In genomic region chr2:74703720-74704392, GRCm38 (mm10) we compare ENCODE assay signal across 14 mouse cellular contexts. TPM values are rescaled to one million over a fixed set of nuclear protein-coding genes. Genes with fewer than 3 reads are reported as not detected.
DNase-seq lines count a peak whose midpoint lies in the region; ATAC-seq and TF ChIP-seq lines count a peak whose summit lies in the region.
"Had no signal": no experiment of that assay in that cellular context is flagged by ENCODE, and none has a peak within 500 bp of the region (broad histone marks: within the 10 kb centered on the region; RNA-seq: fewer than 3 reads in every experiment).

No protein-coding gene starts in this region.

- no peaks in the 10 kb centered on the region for H3K36me3 ChIP-seq in hindbrain, embryonic 10.5 days
- H3K36me3 ChIP-seq in hindbrain, embryonic 16.5 days (ENCODE audit: control insufficient read depth, insufficient read depth, low read length) = no peaks in the 10 kb centered on the region
- no peaks in the 10 kb centered on the region for H3K36me3 ChIP-seq in kidney, embryonic 14.5 days (ENCODE audit: control insufficient read depth, insufficient read depth, low read length)
- H3K36me3 ChIP-seq in limb, embryonic 15.5 days = peaks cover 4% of the 10 kb centered on the region; the same call in 1 of the 2 replicates
- H3K36me3 ChIP-seq: liver, embryonic 15.5 days had no signal

- H3K4me3 ChIP-seq in hindbrain, embryonic 10.5 days = no peak overlapping the region
- no peak overlapping the region for H3K4me3 ChIP-seq in hindbrain, embryonic 16.5 days (ENCODE audit: low read length)
- H3K4me3 ChIP-seq in embryonic fibroblast, embryonic 13.5 days (ENCODE audit: insufficient read depth, low read length) = peak overlapping the region; percentile 33; the same call in 1 of the 2 replicates
- H3K4me3 ChIP-seq in kidney, embryonic 14.5 days (ENCODE audit: low read length) = peak overlapping the region; percentile 79
- peak overlapping the region; percentile 61 for H3K4me3 ChIP-seq in limb, embryonic 15.5 days
- no peak overlapping the region for H3K4me3 ChIP-seq in lung, adult 2 months (replicated peaks; ENCODE audit: extremely low read depth, low read depth, low read length)

- H3K27ac ChIP-seq in hindbrain, embryonic 10.5 days = no peak overlapping the region
- no peak overlapping the region for H3K27ac ChIP-seq in hindbrain, embryonic 16.5 days (ENCODE audit: low read depth, low read length)
- peak overlapping the region; percentile 41; the same call in 1 of the 2 replicates for H3K27ac ChIP-seq in embryonic fibroblast, embryonic 13.5 days (ENCODE audit: insufficient read depth, low read length)
- peak overlapping the region; percentile 100 for H3K27ac ChIP-seq in kidney, embryonic 14.5 days (ENCODE audit: low read depth, low read length)
- peak overlapping the region; percentile 83; the same call in 1 of the 2 replicates for H3K27ac ChIP-seq in limb, embryonic 15.5 days
- H3K27ac ChIP-seq: liver, embryonic 15.5 days had no signal

- H3K4me1 ChIP-seq in hindbrain, embryonic 10.5 days (replicated peaks) = peaks cover 17% of the 10 kb centered on the region
- peaks cover 10% of the 10 kb centered on the region for H3K4me1 ChIP-seq in hindbrain, embryonic 16.5 days (ENCODE audit: control insufficient read depth, insufficient read depth, low read depth, low read length)
- no peaks in the 10 kb centered on the region for H3K4me1 ChIP-seq in embryonic fibroblast, embryonic 13.5 days (ENCODE audit: control insufficient read depth, insufficient read depth, low read length)
- peaks cover 27% of the 10 kb centered on the region; the same call in 1 of the 2 replicates for H3K4me1 ChIP-seq in kidney, embryonic 14.5 days (ENCODE audit: control insufficient read depth, insufficient read depth, low read length)
- peaks cover 39% of the 10 kb centered on the region for H3K4me1 ChIP-seq in limb, embryonic 15.5 days
- no peaks in the 10 kb centered on the region for H3K4me1 ChIP-seq in lung, adult 2 months (ENCODE audit: control insufficient read depth, insufficient read depth, low read length)

- H3K9ac ChIP-seq in hindbrain, embryonic 16.5 days (ENCODE audit: low read depth, low read length) = no peak overlapping the region
- H3K9ac ChIP-seq in kidney, embryonic 14.5 days (ENCODE audit: low read depth, low read length) = peak overlapping the region; percentile 100
- H3K9ac ChIP-seq in limb, embryonic 15.5 days = no peak overlapping the region
- H3K9ac ChIP-seq: liver, embryonic 15.5 days had no signal

- WGBS in hindbrain, embryonic 10.5 days = 1% methylated on average over 26 of the region's 26 CpGs
- 4% methylated on average over 26 of the region's 26 CpGs for WGBS in hindbrain, embryonic 16.5 days
- WGBS in kidney, embryonic 14.5 days = 4% methylated on average over 26 of the region's 26 CpGs
- 10% methylated on average over 26 of the region's 26 CpGs for WGBS in limb, embryonic 15.5 days
- WGBS in lung, adult 2 months = 8% methylated on average over 26 of the region's 26 CpGs

- no peaks in the 10 kb centered on the region for H3K9me3 ChIP-seq in hindbrain, embryonic 10.5 days
- H3K9me3 ChIP-seq in hindbrain, embryonic 16.5 days (ENCODE audit: control insufficient read depth, low read length) = no peaks in the 10 kb centered on the region
- H3K9me3 ChIP-seq in kidney, embryonic 14.5 days (ENCODE audit: control insufficient read depth, low read length) = no peaks in the 10 kb centered on the region
- no peaks in the 10 kb centered on the region for H3K9me3 ChIP-seq in limb, embryonic 15.5 days
- H3K9me3 ChIP-seq: liver, embryonic 15.5 days; megakaryocyte, embryonic 14.5 days had no signal

- no peak; the same call in 1 of the 2 replicates for ATAC-seq in hindbrain, embryonic 16.5 days
- ATAC-seq in kidney, embryonic 14.5 days (ENCODE audit: low FRiP score, low TSS enrichment) = peak; percentile 16; the same call in 1 of the 2 replicates
- ATAC-seq in limb, embryonic 15.5 days (ENCODE audit: insufficient number of reproducible peaks, low FRiP score, low TSS enrichment, low read depth) = peak; percentile 15; the same call in 1 of the 2 replicates
- ATAC-seq in cerebellum, adult (ENCODE audit: insufficient number of reproducible peaks, low FRiP score, low TSS enrichment) = no peak

- TF ChIP-seq CTCF in embryonic fibroblast, embryonic 13.5 days (IDR thresholded peaks at IDR 0.05; ENCODE audit: borderline replicate concordance, insufficient read depth, low read length) = no peak
- TF ChIP-seq CTCF in lung, adult 2 months (IDR thresholded peaks at IDR 0.05; ENCODE audit: insufficient read depth, low read length) = no peak

- DNase-seq in hindbrain, embryonic 10.5 days (ENCODE audit: low spot score) = peak; percentile 57
- DNase-seq in left cerebral cortex, adult 9 months (ENCODE audit: low spot score in 2 of 2) = no peak
- no peak for DNase-seq in lung, adult 2 months
- DNase-seq: thymus, adult 2 months had no signal

- no peak; the same call in 1 of the 2 replicates for TF ChIP-seq POLR2A in embryonic fibroblast, embryonic 13.5 days (IDR thresholded peaks at IDR 0.05; ENCODE audit: low read depth, low read length)
- no peak for TF ChIP-seq POLR2A in lung, adult 2 months (IDR thresholded peaks at IDR 0.05; ENCODE audit: borderline replicate concordance, extremely low read depth, low read depth, low read length)

- peaks cover 100% of the 10 kb centered on the region for H3K27me3 ChIP-seq in hindbrain, embryonic 10.5 days (ENCODE audit: insufficient read depth, poor library complexity, severe bottlenecking)
- H3K27me3 ChIP-seq in hindbrain, embryonic 16.5 days (replicated peaks; ENCODE audit: control insufficient read depth, insufficient read depth, low read length) = peaks cover 47% of the 10 kb centered on the region
- no peaks in the 10 kb centered on the region for H3K27me3 ChIP-seq in kidney, embryonic 14.5 days (ENCODE audit: control insufficient read depth, insufficient read depth, low read length)
- peaks cover 88% of the 10 kb centered on the region for H3K27me3 ChIP-seq in limb, embryonic 15.5 days

- H3K4me2 ChIP-seq in hindbrain, embryonic 16.5 days (ENCODE audit: low read length) = no peak overlapping the region
- peak overlapping the region; percentile 56 for H3K4me2 ChIP-seq in kidney, embryonic 14.5 days (replicated peaks; ENCODE audit: low read depth, low read length)
- peak overlapping the region; percentile 90; the same call in 1 of the 2 replicates for H3K4me2 ChIP-seq in limb, embryonic 15.5 days

RNA-seq across cellular contexts. Expression of gene Hoxd8, which starts 0.6 kb away (rescaled TPM):
- not detected in 2 replicates for polyA plus RNA-seq in hindbrain, embryonic 10.5 days (2016; fragmentation: Nextera tagmentation; extraction: Ambion mirVana)
- polyA plus RNA-seq in hindbrain, embryonic 16.5 days (2015; fragmentation: Nextera tagmentation; extraction: Ambion mirVana) = 0.66 and 1.1 TPM in 2 replicates
- polyA plus RNA-seq in embryonic fibroblast, embryonic 13.5 days (2011; ENCODE audit: insufficient read length, low read depth, missing spikeins) = 9.9 and 16.5 TPM in 2 replicates
- 45.0 and 45.2 TPM in 2 replicates for polyA plus RNA-seq in kidney, embryonic 14.5 days (2014; fragmentation: Nextera tagmentation; extraction: Ambion mirVana)
- polyA plus RNA-seq in limb, embryonic 15.5 days (2015; fragmentation: Nextera tagmentation; extraction: Ambion mirVana) = 5.9 and 7.3 TPM in 2 replicates
- 0.49 and 0.67 TPM in 2 replicates for polyA plus RNA-seq in lung, adult 2 months (2012; rRNA removed)
- polyA plus RNA-seq: cortical plate, adult 2 months had no signal

RNA-seq across cellular contexts. Expression of gene Hoxd9, which starts 6.3 kb away (rescaled TPM):
- not detected in 2 replicates for polyA plus RNA-seq in hindbrain, embryonic 10.5 days (2016; fragmentation: Nextera tagmentation; extraction: Ambion mirVana)
- polyA plus RNA-seq in hindbrain, embryonic 16.5 days (2015; fragmentation: Nextera tagmentation; extraction: Ambion mirVana) = 0.07 TPM in 1 of 2 replicates, not detected in the other
- 2.1 and 3.5 TPM in 2 replicates for polyA plus RNA-seq in embryonic fibroblast, embryonic 13.5 days (2011; ENCODE audit: insufficient read length, low read depth, missing spikeins)
- polyA plus RNA-seq in kidney, embryonic 14.5 days (2014; fragmentation: Nextera tagmentation; extraction: Ambion mirVana) = 36.2 and 47.9 TPM in 2 replicates
- polyA plus RNA-seq in limb, embryonic 15.5 days (2015; fragmentation: Nextera tagmentation; extraction: Ambion mirVana) = 7.1 TPM in 2 replicates
- 0.43 and 0.75 TPM in 2 replicates for polyA plus RNA-seq in lung, adult 2 months (2012; rRNA removed)
- polyA plus RNA-seq: cortical plate, adult 2 months; liver, embryonic 15.5 days had no signal

RNA-seq across cellular contexts. Expression of gene Hoxd3, which starts 7.9 kb away (rescaled TPM):
- 15.5 and 55.9 TPM in 2 replicates for polyA plus RNA-seq in hindbrain, embryonic 10.5 days (2016; fragmentation: Nextera tagmentation; extraction: Ambion mirVana)
- 43.8 and 48.0 TPM in 2 replicates for polyA plus RNA-seq in hindbrain, embryonic 16.5 days (2015; fragmentation: Nextera tagmentation; extraction: Ambion mirVana)
- 2.7 and 3.3 TPM in 2 replicates for polyA plus RNA-seq in embryonic fibroblast, embryonic 13.5 days (2011; ENCODE audit: insufficient read length, low read depth, missing spikeins)
- polyA plus RNA-seq in kidney, embryonic 14.5 days (2014; fragmentation: Nextera tagmentation; extraction: Ambion mirVana) = 12.3 and 12.6 TPM in 2 replicates
- 0.55 and 0.65 TPM in 2 replicates for polyA plus RNA-seq in limb, embryonic 15.5 days (2015; fragmentation: Nextera tagmentation; extraction: Ambion mirVana)
- polyA plus RNA-seq in lung, adult 2 months (2012; rRNA removed) = 0.09 TPM in 2 replicates
- polyA plus RNA-seq: cortical plate, adult 2 months; frontal cortex, adult 2 months; liver, embryonic 15.5 days had no signal

RNA-seq across cellular contexts. Expression of gene Hoxd4, which starts 7.9 kb away (rescaled TPM):
- 0.14 and 2.6 TPM in 2 replicates for polyA plus RNA-seq in hindbrain, embryonic 10.5 days (2016; fragmentation: Nextera tagmentation; extraction: Ambion mirVana)
- polyA plus RNA-seq in hindbrain, embryonic 16.5 days (2015; fragmentation: Nextera tagmentation; extraction: Ambion mirVana) = 2.2 and 2.3 TPM in 2 replicates
- polyA plus RNA-seq in embryonic fibroblast, embryonic 13.5 days (2011; ENCODE audit: insufficient read length, low read depth, missing spikeins) = 4.1 and 6.7 TPM in 2 replicates
- polyA plus RNA-seq in kidney, embryonic 14.5 days (2014; fragmentation: Nextera tagmentation; extraction: Ambion mirVana) = 6.3 and 18.7 TPM in 2 replicates
- polyA plus RNA-seq in limb, embryonic 15.5 days (2015; fragmentation: Nextera tagmentation; extraction: Ambion mirVana) = 0.29 and 0.66 TPM in 2 replicates
- 0.63 and 1.4 TPM in 2 replicates for polyA plus RNA-seq in lung, adult 2 months (2012; rRNA removed)
- polyA plus RNA-seq: cortical plate, adult 2 months; frontal cortex, adult 2 months; liver, embryonic 15.5 days had no signal

RNA-seq across cellular contexts. Expression of gene Hoxd10, which starts 12.1 kb away (rescaled TPM):
- not detected in 2 replicates for polyA plus RNA-seq in hindbrain, embryonic 10.5 days (2016; fragmentation: Nextera tagmentation; extraction: Ambion mirVana)
- not detected in 2 replicates for polyA plus RNA-seq in hindbrain, embryonic 16.5 days (2015; fragmentation: Nextera tagmentation; extraction: Ambion mirVana)
- 3.7 and 4.4 TPM in 2 replicates for polyA plus RNA-seq in embryonic fibroblast, embryonic 13.5 days (2011; ENCODE audit: insufficient read length, low read depth, missing spikeins)
- polyA plus RNA-seq in kidney, embryonic 14.5 days (2014; fragmentation: Nextera tagmentation; extraction: Ambion mirVana) = 45.1 and 45.9 TPM in 2 replicates
- polyA plus RNA-seq in limb, embryonic 15.5 days (2015; fragmentation: Nextera tagmentation; extraction: Ambion mirVana) = 12.4 and 14.5 TPM in 2 replicates
- polyA plus RNA-seq in lung, adult 2 months (2012; rRNA removed) = not detected in 2 replicates
- polyA plus RNA-seq: cortical plate, adult 2 months; frontal cortex, adult 2 months; heart, embryonic 14.5 days; liver, embryonic 15.5 days; thymus, adult 2 months had no signal

Comparison
In these comparisons a context has a peak if more than half of its experiments do, and no peak if none do; other contexts are left out.
1. H3K27ac ChIP-seq: peak in embryonic fibroblast, embryonic 13.5 days (single experiment), kidney, embryonic 14.5 days (single experiment) and limb, embryonic 15.5 days (single experiment); none in hindbrain, embryonic 10.5 days (single experiment) and hindbrain, embryonic 16.5 days (single experiment).
2. H3K4me3 ChIP-seq: peak in embryonic fibroblast, embryonic 13.5 days (single experiment), kidney, embryonic 14.5 days (single experiment) and limb, embryonic 15.5 days (single experiment); none in hindbrain, embryonic 10.5 days (single experiment), hindbrain, embryonic 16.5 days (single experiment) and lung, adult 2 months (single experiment).
3. ATAC-seq: peak in kidney, embryonic 14.5 days (single experiment) and limb, embryonic 15.5 days (single experiment); none in hindbrain, embryonic 16.5 days (single experiment) and cerebellum, adult (single experiment).